Mouse (Mus musculus) erythroblast, adult 5-6 weeks (primary cell): Measurements from ENCODE around the gene Rnase1. TPM values are rescaled to one million over a fixed set of nuclear protein-coding genes. Genes with fewer than 3 reads are reported as not detected.
"Not testable (repeated sequence)": the region's sequence is repeated elsewhere in the genome, so short reads cannot be mapped to it uniquely, and the experiment has no call there.

Source experiments
- ATAC-seq: replicated peaks from 2 replicates; pipeline ENCODE4 v1.8.0; 2016; ENCODE audit warnings: moderate number of reproducible peaks, mild to moderate bottlenecking, moderate TSS enrichment, inconsistent platforms; ENCODE audit not compliant: poor library complexity, low FRiP score, severe bottlenecking
- total RNA-seq, 2 experiments: library from RNA; stranded (forward) in 1 of 2; stranded (reverse) in 1 of 2; fragments of 150-400 nt in 1 of 2; fragments of 200-764, 138-1000 nt in 1 of 2; gene quantifications; 2 replicates each; pipeline versions ENCODE4 v1.2.3 to v1.2.4; 2015 to 2017; ENCODE audit warnings: low replicate concordance in 2 of 2

The Rnase1 gene
- total RNA-seq (2015; ENCODE audit: low replicate concordance) (2.1 TPM in 1 of 2 replicates, not detected in the other), total RNA-seq (2017; ENCODE audit: low replicate concordance) (not detected in 2 replicates)

- no peak for ATAC-seq
These were observed at the start of gene Rnase1 for GRCm38 (mm10) chr14:51146685-51147084. TSS of gene Rnase1 (minus strand) at chr14:51146785.

GRCm38 (mm10) chr14:51195681-51196080 lies 49.1 kb upstream of the Rnase1 start:
- no peak for ATAC-seq

DNA sequence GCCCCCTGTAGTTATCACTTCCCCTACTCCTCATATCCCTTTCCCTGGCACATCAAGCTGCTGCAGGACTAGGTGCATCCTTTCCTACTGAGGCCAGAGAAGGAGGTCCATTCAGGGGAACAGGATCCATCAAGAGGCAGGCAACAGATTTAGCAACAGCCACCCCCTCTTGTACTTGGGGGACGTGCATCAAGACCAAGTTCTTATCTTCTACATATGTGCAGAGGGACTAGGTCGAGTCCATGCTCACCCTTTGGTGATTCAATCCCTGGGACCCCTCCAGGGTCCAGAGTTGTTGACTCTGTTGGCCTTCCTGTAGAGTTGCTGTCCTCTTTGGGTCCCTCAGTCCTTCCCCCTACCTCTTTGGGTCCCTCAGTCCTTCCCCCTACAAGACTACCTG lies 34.5 kb upstream of the Rnase1 start:
- ATAC-seq = not testable (repeated sequence)

GRCm38 (mm10) chr14:51173843-51174242 lies 27.3 kb upstream of the Rnase1 start:
- ATAC-seq = no peak

GRCm38 (mm10) chr14:51172947-51173346 lies 26.4 kb upstream of the Rnase1 start:
- not testable (repeated sequence) for ATAC-seq

DNA sequence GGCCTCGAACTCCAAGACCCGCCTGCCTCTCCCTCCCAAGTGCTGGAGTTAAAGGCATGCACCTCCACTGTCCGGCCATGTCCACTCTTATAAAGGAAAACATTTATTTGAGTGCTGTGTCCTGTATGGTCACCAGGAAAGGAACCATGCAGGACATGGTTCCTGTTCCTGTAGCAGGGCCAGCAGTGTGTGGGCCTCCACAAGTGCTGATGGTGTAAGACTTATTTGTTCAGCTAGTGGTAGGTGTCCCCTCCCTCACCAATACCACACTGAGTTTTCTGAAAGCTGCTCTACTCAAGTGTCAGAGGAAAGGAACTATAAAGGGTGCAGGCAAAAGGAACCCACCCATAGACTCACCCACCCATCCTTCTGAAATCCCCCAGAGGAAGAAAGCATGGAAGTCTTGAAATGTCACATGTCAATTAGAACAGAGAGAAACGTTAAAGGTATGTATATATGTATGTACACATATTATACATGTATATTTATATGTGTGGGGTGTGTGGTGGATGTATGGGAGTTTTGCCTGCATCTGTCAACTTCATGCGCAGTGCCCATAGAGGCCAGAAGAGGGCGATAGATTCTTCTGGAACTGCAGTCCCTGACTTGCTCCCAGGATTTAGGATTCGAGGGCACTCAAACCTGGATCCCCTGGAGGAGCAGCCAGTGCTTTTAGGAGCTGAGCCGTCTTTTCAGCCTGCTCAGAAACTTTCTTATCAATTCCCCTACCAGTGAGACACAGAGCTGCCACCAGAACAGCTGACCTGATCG lies 25.7 kb upstream of the Rnase1 start:
- peak; percentile 70 for ATAC-seq

- ATAC-seq = no peak
These were observed 19.5 kb upstream of the Rnase1 start for GRCm38 (mm10) chr14:51166068-51166467.

GRCm38 (mm10) chr14:51165435-51165834 lies 18.9 kb upstream of the Rnase1 start:
- ATAC-seq = no peak

- not testable (repeated sequence) for ATAC-seq
These were observed 16.7 kb upstream of the Rnase1 start for GRCm38 (mm10) chr14:51163323-51163722.

DNA sequence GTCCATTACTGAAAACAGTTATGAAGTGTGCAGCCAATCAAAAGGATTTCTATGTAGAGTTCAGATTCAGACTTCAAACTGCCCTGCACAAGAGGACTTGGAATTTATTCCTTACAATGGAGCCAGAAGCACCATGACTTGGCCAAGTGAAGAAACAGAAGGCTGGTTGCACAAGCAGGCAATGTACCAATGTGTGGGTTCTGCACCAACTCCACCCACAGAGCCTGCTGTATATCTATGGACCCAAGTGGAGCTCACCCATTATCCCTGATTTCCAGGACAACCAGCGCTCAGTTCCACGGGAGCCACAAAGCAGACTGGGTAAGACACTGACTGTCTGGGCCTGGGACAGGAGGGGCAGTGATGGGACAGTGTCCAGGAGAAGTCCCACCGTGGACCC lies 15.4 kb upstream of the Rnase1 start, which contains the start of gene Rnase2b:
Gene Rnase2b (plus strand): TSS at position 285 of the 400 bp plus-strand sequence.
- not testable (repeated sequence) for ATAC-seq

GRCm38 (mm10) chr14:51157072-51157471 lies 10.5 kb upstream of the Rnase1 start:
- no peak for ATAC-seq

- no peak for ATAC-seq
These were observed 10.1 kb upstream of the Rnase1 start for GRCm38 (mm10) chr14:51156736-51157068.

DNA sequence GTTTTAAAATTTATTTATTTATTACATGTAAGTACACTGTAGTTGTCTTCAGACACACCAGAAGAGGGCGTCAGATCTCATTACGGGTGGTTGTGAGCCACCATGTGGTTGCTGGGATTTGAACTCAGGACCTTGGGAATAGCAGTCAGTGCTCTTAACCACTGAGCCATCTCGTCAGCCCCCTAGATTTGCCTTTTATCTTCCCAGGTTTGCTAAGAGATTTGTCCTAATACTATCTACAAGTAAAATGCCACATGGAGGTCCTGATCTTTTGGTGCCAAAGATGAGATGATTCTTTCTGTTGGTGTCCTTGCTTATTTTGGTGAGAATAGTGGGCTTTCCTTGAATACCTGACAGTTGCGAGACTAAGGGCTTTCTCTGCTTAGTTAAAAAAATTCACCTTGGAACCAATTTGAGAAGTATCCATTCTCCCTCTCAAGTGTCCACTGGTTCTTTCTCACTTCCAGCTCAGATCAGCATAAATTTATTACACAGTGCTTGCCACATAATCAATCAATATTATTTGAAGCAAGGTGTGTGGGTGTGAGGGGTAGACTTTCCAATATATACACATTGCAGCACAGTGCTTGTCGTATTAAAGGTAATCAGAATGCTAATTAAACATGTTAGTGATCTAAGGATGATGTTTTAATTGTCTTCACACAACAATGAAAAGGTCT lies 9.6 kb upstream of the Rnase1 start:
- no peak for ATAC-seq

DNA sequence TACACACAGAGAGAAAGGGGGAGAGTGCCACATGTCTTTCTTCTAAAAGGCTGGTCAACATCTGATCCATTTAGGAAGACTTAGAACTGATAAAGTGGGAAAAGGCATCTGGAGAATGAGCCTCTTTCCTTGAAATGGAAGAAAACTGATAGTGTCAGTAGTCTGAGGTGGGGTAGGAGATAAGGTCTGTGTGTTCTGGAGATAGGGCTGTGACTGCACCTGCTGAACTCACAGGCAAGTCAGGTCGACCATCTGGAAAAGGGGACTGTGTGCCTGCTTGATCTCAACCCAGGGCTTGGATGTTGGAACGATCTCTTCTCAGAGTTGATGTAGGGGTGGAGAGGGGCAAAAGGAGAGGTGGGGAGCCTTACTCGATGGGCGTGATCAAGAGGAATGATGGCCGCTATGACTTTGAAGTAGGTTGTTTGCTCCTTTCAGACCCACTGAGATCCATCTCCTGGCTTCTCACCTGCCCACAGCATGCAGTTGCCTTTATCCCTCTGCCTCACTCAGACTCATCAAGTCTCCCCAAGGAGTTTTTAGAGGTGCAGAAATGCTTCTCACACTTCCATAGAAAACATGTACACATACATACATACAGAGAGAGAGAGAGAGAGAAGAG lies 5.8 kb upstream of the Rnase1 start:
- no peak for ATAC-seq

- peak; percentile 78 for ATAC-seq
These were observed 3.7 kb upstream of the Rnase1 start for GRCm38 (mm10) chr14:51150206-51150831.

DNA sequence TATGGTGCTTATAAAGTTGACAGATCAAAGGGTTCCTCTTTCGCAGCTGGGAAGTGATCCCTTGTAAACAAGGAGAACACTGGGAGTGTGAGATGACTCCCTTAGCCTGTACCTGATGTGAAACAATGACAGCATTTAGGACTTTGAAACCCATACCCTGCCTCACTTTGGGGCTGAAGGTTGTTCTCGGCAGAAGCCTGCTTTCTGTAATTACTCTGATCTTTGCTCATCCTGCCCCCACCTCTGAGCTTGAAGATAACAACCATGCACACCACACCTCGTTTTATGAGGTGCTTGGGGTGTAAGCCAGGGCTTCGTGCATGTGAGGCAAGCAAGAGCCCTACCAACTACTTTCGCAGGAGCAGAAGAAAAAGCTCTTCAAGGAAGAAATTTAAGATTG lies 2.6 kb upstream of the Rnase1 start:
- peak; percentile 80 for ATAC-seq

GRCm38 (mm10) chr14:51148006-51148405 lies 1.4 kb upstream of the Rnase1 start:
- ATAC-seq = no peak

DNA sequence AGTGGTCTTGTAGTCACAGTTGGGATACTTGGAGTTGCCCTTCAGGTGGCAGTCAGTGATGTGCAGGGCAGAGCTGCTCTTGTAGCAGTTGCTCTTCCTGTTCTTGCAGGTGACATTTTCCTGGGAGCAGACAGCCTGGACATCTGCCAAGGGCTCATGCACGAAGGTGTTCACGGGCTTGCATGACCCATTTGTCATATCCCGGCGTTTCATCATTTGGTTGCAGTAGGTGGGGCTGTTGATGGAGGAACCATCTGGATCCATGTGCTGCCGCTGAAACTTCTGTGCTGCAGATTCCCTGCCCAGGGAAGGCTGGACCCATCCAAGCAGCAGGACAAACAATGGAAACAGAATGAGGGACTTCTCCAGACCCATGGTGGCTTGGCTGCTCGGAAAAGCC lies 1.1 kb downstream of the Rnase1 start:
- ATAC-seq = no peak

GRCm38 (mm10) chr14:51144451-51144850 lies 2.1 kb downstream of the Rnase1 start:
- no peak for ATAC-seq

- peak; percentile 90 for ATAC-seq
These were observed 2.6 kb downstream of the Rnase1 start for GRCm38 (mm10) chr14:51143937-51144336.
